Mouse (Mus musculus): Measurements from ENCODE around the gene Txnip.
"Not testable (repeated sequence)": the region's sequence is repeated elsewhere in the genome, so short reads cannot be mapped to it uniquely, and the experiment has no call there.

Gene Txnip

DNA sequence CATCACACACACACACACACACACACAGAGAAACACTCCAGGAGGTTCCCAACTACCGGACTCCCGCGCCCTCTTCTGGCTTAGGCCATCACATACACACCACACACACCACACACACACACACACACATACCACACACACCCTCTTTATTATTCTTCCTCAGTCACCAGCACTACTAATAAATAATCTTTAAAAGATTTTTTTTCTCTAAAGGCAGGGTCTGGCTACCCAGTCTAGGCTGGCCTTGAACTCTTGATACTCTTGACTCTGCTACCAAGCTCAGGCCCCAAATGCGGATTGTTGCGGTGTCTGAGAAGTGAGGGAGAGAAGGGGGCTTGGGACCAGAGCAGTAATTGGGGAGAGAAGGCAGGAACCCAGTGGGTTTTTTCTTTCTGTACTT lies 37.1 kb downstream of the Txnip start:
- no peak for DNase-seq

DNA sequence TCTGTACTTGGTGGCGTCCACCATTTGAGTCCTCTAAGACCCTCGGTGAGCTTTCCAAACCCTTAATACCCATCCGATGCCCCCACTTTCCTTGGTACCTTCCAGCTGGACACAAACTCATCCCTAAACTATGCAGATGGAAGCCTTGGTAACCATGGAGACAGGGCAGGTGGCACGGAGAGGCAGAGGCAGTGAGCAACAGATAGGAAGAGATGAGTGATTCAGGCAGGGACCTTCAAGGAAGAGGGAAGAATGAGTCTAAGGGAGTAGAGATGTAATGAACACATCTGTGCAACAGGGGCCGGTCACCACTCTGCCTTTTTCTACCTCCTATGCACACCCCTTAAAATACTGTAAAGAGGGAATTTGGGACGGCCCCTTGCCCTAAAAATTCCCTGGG lies 37.9 kb downstream of the Txnip start:
- DNase-seq = no peak

DNA sequence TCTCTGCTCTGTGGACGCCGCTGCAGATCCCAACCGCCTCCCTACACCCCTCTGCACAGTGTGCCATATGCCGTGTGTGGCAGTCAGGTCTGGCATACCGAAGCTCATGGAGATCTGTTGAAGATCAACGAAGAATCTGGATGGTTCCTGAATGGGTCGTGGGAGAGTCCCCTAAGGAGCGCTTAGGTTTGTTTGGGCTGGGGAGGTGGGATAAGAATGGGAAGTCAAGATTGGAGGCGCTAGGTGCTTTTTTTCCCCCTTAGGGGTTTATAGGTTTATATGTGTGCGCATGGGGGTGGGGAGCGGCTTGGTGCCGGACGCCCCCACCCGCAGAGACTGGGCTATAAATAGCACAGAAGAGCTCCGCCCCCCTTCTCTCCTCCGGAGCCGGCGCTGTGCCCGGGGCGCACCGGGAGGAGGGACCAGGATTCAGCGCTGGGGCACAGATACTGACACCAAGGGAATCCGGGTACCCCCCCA lies 38.5 kb downstream of the Txnip start, which contains the start of gene Ankrd34a:
Gene Ankrd34a (plus strand): TSS at position 409 of the 480 bp plus-strand sequence.
- peak in 1 of 2 experiments; percentile 32 for DNase-seq

DNA sequence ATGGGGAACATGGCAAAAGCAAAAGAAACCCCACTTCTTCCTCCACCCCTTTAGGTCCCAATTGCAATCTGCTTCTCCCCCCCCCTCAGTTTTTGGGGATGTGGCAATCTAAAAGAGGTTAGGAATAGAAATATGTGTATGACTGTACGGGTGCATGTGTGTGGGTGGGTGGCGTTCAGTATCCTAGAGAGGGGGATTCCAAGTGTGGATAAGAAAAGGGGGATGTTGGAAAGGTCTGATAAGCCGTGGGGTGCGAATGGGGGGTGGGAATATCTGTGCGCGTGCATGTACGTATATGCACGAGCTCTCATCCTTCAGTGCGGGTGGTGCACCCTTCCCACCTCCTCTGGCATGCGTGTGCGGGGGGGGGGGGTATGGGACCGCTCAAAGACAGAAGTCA lies 39.1 kb downstream of the Txnip start:
- no peak for DNase-seq

DNA sequence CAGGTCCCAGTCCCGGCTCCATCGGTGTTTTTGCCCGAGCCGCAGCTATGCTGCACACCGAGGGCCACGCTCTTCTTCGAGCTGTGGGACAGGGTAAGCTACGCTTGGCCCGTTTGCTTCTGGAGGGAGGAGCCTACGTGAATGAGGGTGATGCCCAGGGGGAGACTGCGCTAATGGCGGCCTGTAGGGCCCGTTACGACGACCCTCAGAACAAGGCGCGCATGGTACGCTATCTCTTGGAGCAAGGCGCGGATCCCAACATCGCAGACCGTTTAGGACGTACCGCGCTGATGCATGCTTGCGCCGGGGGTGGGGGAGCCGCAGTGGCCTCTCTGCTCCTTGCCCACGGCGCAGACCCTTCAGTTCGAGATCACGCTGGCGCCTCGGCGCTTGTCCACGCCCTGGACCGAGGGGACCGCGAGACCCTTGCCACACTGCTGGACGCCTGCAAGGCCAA lies 39.7 kb downstream of the Txnip start:
- DNase-seq = no peak

DNA sequence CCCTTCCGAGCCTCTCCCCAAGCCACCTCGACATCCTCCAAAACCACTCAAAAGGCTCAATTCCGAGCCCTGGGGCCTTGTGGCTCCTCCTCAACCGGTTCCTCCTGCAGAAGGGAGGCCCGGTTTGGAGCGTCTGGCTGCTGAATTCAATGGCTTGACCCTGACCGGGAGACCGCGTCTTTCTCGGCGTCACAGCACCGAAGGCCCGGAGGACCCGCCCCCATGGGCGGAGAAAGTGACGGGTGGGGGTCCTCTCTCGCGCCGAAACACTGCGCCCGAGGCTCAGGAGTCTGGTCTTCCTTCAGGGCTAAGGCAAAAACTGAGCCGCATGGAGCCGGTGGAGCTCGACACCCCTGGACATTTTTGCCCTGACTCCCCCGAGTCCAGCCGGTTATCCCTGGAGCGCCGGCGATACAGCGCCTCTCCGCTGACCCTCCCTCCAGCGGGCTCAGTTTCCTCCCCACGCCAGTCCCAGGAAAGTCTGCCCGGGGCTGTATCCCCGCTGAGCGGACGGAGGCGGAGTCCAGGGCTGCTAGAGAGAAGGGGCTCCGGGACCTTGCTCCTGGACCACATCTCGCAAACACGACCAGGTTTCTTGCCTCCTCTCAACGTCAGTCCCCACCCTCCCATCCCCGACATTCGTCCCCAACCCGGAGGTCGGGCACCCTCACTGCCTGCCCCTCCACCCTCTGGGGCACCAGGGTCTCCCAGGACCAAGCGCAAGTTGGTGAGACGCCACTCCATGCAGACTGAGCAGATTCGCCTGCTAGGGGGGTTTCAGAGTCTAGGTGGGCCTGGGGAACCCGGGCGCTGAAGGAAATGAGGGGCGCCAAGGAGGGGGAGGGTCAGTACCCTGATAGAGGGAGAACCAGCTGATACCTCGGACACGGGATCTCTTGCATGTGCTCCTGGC lies 40.7 kb downstream of the Txnip start:
- peak; percentile 8 to 29 for DNase-seq

DNA sequence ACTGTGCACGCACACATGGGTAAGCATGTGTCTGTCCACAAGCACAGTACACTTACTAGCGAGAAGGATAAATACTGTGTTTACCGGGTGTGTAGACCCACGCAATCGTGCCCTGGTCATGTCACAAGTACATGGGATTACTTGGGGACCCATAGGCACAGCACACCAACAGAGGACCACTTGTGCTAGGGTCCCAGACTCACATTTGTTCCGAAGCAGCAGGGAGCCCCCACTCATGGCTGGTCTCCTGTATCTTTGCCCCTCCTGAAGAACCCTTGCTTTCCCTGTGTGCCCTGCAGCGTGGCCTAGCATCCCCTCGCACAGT lies 41.3 kb downstream of the Txnip start:
- DNase-seq = no peak

DNA sequence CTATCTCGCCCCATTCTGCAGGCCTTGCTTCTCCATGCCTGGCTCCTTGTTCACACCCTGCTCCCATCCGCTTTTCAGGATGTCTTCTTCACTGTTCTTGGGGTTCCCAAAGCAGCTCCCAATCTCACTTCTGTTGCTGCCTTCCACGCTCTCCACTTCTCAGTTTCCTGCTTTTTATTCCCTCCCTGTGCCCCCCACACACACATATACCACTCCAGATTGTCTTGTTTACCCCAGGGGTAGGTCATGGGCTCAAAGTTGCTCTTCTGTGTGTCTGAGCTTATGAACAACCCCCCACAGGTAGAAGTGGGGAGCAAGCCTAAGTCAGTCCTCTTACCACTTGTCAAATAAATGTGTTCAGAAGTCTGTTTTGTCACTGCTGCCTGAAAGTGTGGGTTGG lies 41.7 kb downstream of the Txnip start:
- no peak for DNase-seq

DNA sequence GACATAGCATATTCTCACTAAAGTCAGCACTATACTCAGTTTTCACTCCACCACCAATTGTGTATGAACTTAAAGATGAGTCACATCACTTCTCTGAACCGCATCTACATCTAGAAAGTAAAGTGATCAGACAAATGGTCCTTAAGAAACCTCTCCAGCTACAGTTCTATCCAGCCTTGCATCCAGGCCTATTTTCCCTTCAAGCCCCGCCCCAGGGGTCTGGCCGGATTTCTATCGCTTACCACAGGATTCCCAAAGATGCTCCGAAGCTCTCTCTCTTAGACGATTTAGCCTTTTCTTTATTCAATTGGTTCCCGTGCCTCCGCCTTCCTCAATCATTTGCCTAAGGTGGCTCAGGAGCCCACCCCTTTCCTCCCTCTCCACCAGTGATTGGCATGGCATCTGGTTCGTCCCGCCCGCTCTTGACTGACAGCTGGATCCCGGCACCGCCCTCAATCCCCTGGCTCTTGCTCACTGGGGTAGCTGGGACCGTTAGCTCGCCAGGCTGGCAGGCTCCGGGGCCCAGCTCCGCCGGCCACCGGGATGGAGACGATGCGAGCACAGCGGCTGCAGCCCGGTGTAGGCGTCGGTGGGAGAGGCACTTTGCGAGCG lies 43.0 kb downstream of the Txnip start, which contains the start of gene Lix1l:
Gene Lix1l (plus strand): TSS at position 511 of the 612 bp plus-strand sequence.
- peak; percentile 85 to 91 for DNase-seq

DNA sequence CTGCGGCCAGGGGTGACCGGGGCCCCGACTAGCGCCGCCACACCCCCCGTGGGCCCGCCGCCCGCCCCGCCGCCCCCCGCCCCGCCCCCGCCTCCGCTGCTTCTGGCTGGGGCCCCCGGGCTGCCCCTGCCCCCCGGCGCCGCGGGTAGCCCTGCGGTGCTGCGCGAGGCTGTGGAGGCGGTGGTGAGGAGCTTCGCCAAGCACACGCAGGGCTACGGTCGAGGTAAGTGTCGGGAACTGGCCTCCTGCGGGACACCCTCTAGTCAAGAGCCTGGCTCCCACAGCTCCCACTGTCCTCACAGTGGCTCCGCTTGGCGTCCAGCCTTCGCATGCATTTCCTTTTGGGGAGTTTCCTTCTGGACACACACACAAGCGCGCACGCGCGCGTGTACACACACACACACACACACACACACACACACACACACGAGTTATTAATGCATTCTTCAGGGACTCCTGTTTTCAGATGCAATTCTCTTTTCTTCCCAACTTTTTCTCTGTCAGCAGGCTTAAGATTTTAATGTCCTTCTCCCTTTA lies 43.6 kb downstream of the Txnip start:
- DNase-seq = no peak

DNA sequence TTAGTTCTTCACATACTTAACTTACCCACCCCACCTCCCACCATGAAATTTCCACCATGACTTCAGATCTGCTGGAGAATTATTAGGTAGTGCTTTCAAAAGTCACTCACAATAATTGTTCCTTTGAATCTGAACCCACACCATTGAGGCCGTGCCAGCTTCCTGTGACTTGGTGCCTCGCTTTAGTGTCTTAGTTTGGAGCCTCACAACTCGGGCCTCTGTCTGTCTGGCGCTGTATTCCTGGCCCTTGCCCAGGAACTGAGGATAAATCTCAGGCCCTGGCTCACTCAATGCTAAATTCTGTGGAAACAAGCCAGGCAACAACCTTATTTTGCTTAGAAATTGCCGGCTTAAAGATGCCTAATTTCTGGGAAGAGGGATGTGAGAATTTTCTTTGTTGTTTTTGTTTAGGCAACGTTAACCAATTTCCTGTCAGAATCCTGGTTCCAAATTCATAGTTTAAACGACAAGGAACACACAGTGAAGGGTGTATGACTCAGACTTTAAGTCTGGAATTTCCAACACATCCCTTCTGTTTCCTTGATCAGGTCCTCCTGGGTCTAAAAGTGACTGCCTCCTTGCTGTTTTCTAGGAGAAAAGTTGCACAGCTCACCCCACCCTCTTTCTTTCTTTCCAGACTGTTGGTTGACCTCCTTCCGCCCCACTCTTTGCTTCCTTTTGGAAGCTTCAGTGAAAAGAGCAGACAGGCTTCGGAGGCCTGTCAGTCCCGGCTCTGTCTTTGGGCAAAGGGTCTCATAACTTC lies 44.4 kb downstream of the Txnip start:
- no peak for DNase-seq

DNA sequence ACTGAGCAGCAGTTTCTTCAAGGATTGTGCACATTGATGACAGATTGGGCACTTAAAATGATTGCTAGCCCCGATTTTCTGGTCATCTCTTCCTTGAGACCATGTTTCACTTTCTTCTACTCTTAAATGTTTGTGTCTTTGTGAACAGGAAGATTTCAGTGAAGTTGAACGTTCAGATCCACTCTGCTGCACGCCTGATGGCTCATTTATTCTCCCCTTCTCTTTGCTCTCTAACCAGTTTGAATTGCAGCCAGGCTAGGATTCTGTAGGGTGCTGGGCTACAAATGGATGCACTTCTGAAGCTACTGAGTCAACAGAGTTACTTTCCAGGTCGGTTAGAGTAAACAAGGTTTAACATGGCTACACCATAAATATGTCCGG lies 44.9 kb downstream of the Txnip start:
- no peak for DNase-seq

DNA sequence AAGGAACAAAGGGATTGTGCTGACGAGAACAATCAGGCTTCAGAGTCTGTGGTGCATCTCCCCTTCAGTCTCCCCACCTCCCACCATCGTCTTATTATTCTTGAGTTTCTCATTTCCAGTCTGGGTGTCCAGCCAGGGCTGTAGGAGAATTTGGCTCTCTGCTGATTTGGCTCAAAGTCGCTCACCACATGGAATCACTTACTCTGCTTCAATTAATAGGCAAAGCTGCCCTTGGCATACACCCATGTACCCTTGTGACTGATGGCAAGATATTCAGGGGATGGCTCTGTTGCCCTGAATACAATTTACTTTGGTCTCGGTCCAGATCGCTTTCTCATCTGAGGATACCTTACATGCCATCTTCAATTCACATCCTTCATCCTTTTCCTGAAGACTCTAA lies 45.6 kb downstream of the Txnip start:
- no peak for DNase-seq

DNA sequence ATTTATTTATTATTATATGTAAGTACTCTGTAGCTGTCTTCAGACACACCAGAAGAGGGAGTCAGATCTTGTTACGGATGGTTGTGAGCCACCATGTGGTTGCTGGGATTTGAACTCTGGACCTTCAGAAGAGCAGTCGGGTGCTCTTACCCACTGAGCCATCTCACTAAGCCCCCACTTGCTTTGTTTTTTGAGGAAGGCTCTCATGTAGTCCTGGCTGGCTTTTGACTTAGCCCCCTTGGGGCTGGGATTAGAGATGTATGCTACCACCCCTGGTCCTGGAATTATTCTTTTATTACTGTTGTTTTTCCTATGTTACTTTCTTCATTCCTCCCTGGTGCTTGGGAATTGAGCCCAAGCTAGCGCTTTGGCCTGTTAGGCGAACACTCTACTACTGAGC lies 48.2 kb downstream of the Txnip start:
- not testable (repeated sequence) for DNase-seq

DNA sequence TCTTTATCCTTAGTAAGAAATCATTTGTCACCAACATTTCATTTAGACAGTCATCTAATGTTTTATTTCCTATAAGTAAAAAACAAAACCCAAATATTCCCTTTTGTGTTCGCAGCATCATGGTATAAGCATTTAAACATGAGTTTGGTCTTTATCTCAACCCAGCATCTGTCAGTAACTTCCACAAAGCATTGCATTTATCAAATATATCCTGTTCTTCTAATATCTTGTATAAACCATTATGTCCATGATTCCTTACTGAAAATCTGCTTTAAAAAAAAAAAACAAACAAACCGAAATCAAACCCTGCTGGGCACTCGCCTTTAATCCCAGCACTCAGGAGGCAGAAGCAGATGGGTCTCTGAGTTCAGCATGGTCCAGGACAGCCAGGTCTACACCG lies 48.9 kb downstream of the Txnip start:
- DNase-seq = no peak
